7 mouse cellular contexts compared by ENCODE assay signal in genomic region chr7:46013266-46014010, GRCm38 (mm10). TPM values are rescaled to one million over a fixed set of nuclear protein-coding genes. Genes with fewer than 3 reads are reported as not detected.
DNase-seq lines count a peak whose midpoint lies in the region; ATAC-seq and TF ChIP-seq lines count a peak whose summit lies in the region.

No protein-coding gene starts in this region.

- H3K36me3 ChIP-seq in hindbrain, embryonic 16.5 days (ENCODE audit: control insufficient read depth, insufficient read depth, low read length): no peaks in the 10 kb centered on the region

- no peak overlapping the region for H3K9ac ChIP-seq in hindbrain, embryonic 16.5 days (ENCODE audit: low read depth, low read length)

- H3K27ac ChIP-seq in hindbrain, embryonic 16.5 days (ENCODE audit: low read depth, low read length): peak overlapping the region; percentile 40

- ATAC-seq in hindbrain, embryonic 16.5 days: peak; percentile 58; the same call in 1 of the 2 replicates
- no peak for ATAC-seq in monocyte, adult 5-6 weeks (replicated peaks; ENCODE audit: insufficient number of reproducible peaks, low FRiP score, low TSS enrichment, poor library complexity, severe bottlenecking)

- no peaks in the 10 kb centered on the region for H3K27me3 ChIP-seq in hindbrain, embryonic 16.5 days (replicated peaks; ENCODE audit: control insufficient read depth, insufficient read depth, low read length)

- no peak overlapping the region for H3K4me2 ChIP-seq in hindbrain, embryonic 16.5 days (ENCODE audit: low read length)

- peak; percentile 73 for DNase-seq in MN1 (ENCODE audit: low spot score)
- peak; percentile 74 for DNase-seq in adrenal gland, postnatal 14 days
- DNase-seq in frontal cortex, postnatal 10 days (ENCODE audit: low spot score in 2 of 2): peak; percentile 46 to 52
- DNase-seq in lung, adult 2 months: peak; percentile 30
- peak; percentile 45 to 63 for DNase-seq in right cerebral cortex, postnatal 10 days (ENCODE audit: low spot score in 2 of 2)

- WGBS in hindbrain, embryonic 16.5 days: 14% methylated on average over 9 of the region's 9 CpGs
- whole genome bisulfite sequencing in lung, adult 2 months: 26% methylated on average over 9 of the region's 9 CpGs

- TF ChIP-seq POLR2A in lung, adult 2 months (IDR thresholded peaks at IDR 0.05; ENCODE audit: borderline replicate concordance, extremely low read depth, low read depth, low read length): no peak

- no peaks in the 10 kb centered on the region for H3K9me3 ChIP-seq in hindbrain, embryonic 16.5 days (ENCODE audit: control insufficient read depth, low read length)

- no peak for TF ChIP-seq CTCF in lung, adult 2 months (IDR thresholded peaks at IDR 0.05; ENCODE audit: insufficient read depth, low read length)

- H3K4me1 ChIP-seq in hindbrain, embryonic 16.5 days (ENCODE audit: control insufficient read depth, insufficient read depth, low read depth, low read length): no peaks in the 10 kb centered on the region; the same call in 1 of the 2 replicates
- H3K4me1 ChIP-seq in lung, adult 2 months (ENCODE audit: control insufficient read depth, insufficient read depth, low read length): no peaks in the 10 kb centered on the region

- H3K4me3 ChIP-seq in hindbrain, embryonic 16.5 days (ENCODE audit: low read length): no peak overlapping the region
- no peak overlapping the region for H3K4me3 ChIP-seq in lung, adult 2 months (replicated peaks; ENCODE audit: extremely low read depth, low read depth, low read length)

RNA-seq across cellular contexts. Expression of gene Abcc6, which starts 16.7 kb away (rescaled TPM):
- 0.90 and 15.1 TPM in 2 replicates for total RNA-seq in adrenal gland, postnatal 14 days (2021)
- polyA plus RNA-seq in hindbrain, embryonic 16.5 days (2015; fragmentation: Nextera tagmentation; extraction: Ambion mirVana): 0.53 and 1.0 TPM in 2 replicates
- polyA plus RNA-seq in lung, adult 2 months (2012; rRNA removed): 1.5 TPM in 2 replicates
- total RNA-seq in monocyte, adult 5-6 weeks (2017): not detected in 3 replicates

RNA-seq across cellular contexts. Expression of gene Nomo1, which starts 20.1 kb away (rescaled TPM):
- total RNA-seq in adrenal gland, postnatal 14 days (2021): 53.0 and 60.3 TPM in 2 replicates
- 47.3 TPM in 2 replicates for polyA plus RNA-seq in hindbrain, embryonic 16.5 days (2015; fragmentation: Nextera tagmentation; extraction: Ambion mirVana)
- 27.8 and 34.0 TPM in 2 replicates for polyA plus RNA-seq in lung, adult 2 months (2012; rRNA removed)
- total RNA-seq in monocyte, adult 5-6 weeks (2017): 14.2 to 34.6 TPM (median 17.8 TPM) in 3 replicates
